Mouse (Mus musculus) liver, postnatal 0 days (tissue): ENCODE data around the gene Phlda2.

Source experiments
- CTCF ChIP-seq: sonication (generic); IDR thresholded peaks from 2 replicates; pipeline ENCODE4 v1.5.1; 2016; ENCODE audit warnings: antibody characterized with exemption, low read depth
- EP300 ChIP-seq: IDR thresholded peaks from 2 replicates; pipeline ENCODE4 v1.6.1; 2016; ENCODE audit warnings: antibody characterized with exemption, low read depth, mild to moderate bottlenecking

GRCm38 (mm10) chr7:143460874-143461273 is 42.1 kb downstream of the Phlda2 start, which contains the start of gene Cdkn1c:
- TF ChIP-seq CTCF (no peak), EP300 (no peak; the same call in 1 of the 2 replicates)
